Mouse (Mus musculus): ENCODE measurements around the gene AC140267.1.

Gene AC140267.1

DNA sequence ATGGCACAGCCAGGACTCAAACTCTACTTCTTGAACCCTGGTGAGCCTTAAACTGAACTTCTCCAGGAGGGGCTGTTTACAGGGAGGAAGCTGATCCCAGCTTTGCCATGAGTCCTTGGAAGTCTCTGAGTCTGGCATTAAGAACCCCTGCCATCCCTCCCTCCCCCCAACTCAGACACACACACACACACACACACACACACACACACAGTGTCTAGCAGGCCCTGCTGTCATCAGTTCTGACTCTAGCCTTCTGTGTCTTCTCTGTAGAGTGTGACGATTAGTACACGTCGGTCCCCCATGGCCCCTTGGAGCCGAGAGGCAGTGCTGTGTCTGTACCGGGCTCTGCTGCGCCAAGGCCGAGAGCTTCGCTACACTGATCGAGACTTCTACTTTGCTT is at the start of gene AC140267.1:
TSS of gene AC140267.1 (plus strand) at position 301 of the 400 bp plus-strand sequence.
- peaks cover 49% of the 10 kb centered on the region for H3K36me3 ChIP-seq (ENCODE audit: insufficient read depth, low read length)
- TF ChIP-seq POU5F1 (IDR thresholded peaks at IDR 0.05; ENCODE audit: borderline replicate concordance, low read length) (no peak), CTCF (conservative IDR thresholded peaks at IDR 0.05; ENCODE audit: low read length) (no peak), NANOG (IDR thresholded peaks at IDR 0.05; ENCODE audit: borderline replicate concordance, low read length) (no peak)
- peaks cover 58% of the 10 kb centered on the region for H3K4me1 ChIP-seq (replicated peaks; ENCODE audit: low read depth, low read length)
- H3K27me3 ChIP-seq (ENCODE audit: insufficient read depth, low read length): no peaks in the 10 kb centered on the region
- no peaks in the 10 kb centered on the region for H3K9me3 ChIP-seq (ENCODE audit: low read length)
- H3K4me3 ChIP-seq (replicated peaks; ENCODE audit: low read length): peak within 1 kb of the TSS; percentile 97

DNA sequence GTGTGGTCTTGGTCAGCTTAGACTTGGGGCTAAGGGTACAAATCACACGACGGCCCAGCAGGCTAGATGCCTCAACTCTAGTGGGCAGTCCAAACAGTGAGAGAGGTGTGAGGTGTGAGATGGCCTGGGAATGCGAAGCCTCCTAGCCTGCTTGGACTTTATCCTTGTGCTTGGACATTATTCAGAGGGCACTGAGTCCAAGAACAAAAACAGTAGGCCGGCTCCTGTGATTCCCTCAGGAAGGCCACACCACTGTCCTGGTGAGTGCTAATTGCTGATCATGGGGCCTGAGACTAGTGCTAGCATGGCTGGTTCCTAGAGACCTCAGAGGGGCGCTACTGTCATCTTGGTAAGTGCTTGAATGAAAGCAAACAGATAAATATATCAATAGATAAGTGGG is 46.7 kb upstream of the AC140267.1 start:
- TF ChIP-seq POU5F1 (IDR thresholded peaks at IDR 0.05; ENCODE audit: borderline replicate concordance, low read length) (no peak), CTCF (conservative IDR thresholded peaks at IDR 0.05; ENCODE audit: low read length) (no peak), NANOG (IDR thresholded peaks at IDR 0.05; ENCODE audit: borderline replicate concordance, low read length) (no peak)
- H3K4me1 ChIP-seq (replicated peaks; ENCODE audit: low read depth, low read length): peaks cover 45% of the 10 kb centered on the region

DNA sequence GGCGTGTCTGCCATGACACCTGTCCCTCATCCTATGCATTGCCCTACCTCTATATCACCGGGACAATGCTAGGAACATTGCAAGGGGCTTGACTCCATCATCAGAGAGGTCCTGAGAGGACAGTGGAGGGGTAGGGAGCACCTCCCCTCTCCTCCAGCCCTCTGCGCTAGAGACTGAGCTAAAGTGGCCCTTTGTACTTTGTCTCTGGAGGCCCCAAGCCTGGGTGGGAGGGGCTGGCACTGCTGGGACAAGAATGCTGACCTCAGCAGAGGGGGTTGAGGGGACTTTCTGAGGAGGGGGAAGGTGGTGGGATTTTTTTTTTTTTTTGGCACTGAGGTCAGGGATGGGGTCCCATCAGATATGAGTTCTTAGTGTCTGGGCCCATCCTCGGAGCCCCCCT is 45.6 kb upstream of the AC140267.1 start:
- Histone ChIP-seq H3K9me3 (ENCODE audit: low read length) (no peaks in the 10 kb centered on the region), H3K4me1 (replicated peaks; ENCODE audit: low read depth, low read length) (peaks cover 49% of the 10 kb centered on the region), H3K4me3 (replicated peaks; ENCODE audit: low read length) (no peak overlapping the region), H3K27me3 (ENCODE audit: insufficient read depth, low read length) (no peaks in the 10 kb centered on the region), H3K36me3 (ENCODE audit: insufficient read depth, low read length) (no peaks in the 10 kb centered on the region)
- TF ChIP-seq POU5F1 (IDR thresholded peaks at IDR 0.05; ENCODE audit: borderline replicate concordance, low read length) (no peak), CTCF (conservative IDR thresholded peaks at IDR 0.05; ENCODE audit: low read length) (no peak), NANOG (IDR thresholded peaks at IDR 0.05; ENCODE audit: borderline replicate concordance, low read length) (no peak)

More for the DNA sequence above, 46.7 kb upstream of the AC140267.1 start:
- Histone ChIP-seq H3K4me3 (replicated peaks; ENCODE audit: low read length) (no peak overlapping the region), H3K27me3 (ENCODE audit: insufficient read depth, low read length) (no peaks in the 10 kb centered on the region), H3K36me3 (ENCODE audit: insufficient read depth, low read length) (no peaks in the 10 kb centered on the region), H3K9me3 (ENCODE audit: low read length) (no peaks in the 10 kb centered on the region)

DNA sequence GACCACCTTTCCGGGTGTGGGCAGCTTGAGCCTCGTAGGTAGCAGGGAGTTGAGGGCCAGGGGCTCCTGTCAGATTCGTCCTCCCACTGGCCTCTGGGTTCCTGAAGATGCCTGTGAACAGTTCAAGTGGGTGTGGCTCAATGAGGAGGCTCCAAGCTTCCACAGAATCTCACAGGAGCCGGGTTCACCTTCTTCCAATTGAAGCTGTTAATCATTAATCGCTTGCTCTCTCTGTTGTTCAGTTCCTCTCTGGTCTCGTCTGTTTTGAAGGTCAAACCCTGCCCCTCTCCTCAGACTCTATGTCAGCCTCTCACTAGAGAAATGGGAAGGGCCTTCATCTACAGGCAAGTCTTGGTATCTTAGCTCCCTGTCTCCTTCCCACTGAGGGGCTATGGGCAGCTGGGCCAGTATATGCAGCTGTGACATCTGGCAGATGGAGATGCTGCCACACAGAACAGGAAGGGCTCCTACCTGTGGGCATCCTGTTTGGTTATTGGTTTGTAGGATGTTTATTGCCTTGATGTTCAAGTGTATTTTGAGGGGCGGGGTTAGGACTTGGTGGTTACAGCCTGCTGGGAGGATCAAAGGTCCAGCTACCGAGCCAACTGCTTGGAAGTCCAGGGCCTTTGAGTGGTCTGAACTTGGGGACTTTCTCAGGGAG is 43.9 kb upstream of the AC140267.1 start:
- H3K4me3 ChIP-seq (replicated peaks; ENCODE audit: low read length): no peak overlapping the region
- peaks cover 4% of the 10 kb centered on the region; the same call in 1 of the 2 replicates for H3K9me3 ChIP-seq (ENCODE audit: low read length)
- H3K4me1 ChIP-seq (replicated peaks; ENCODE audit: low read depth, low read length): peaks cover 59% of the 10 kb centered on the region
- no peaks in the 10 kb centered on the region for H3K36me3 ChIP-seq (ENCODE audit: insufficient read depth, low read length)
- TF ChIP-seq NANOG (IDR thresholded peaks at IDR 0.05; ENCODE audit: borderline replicate concordance, low read length) (no peak), CTCF (conservative IDR thresholded peaks at IDR 0.05; ENCODE audit: low read length) (no peak), POU5F1 (IDR thresholded peaks at IDR 0.05; ENCODE audit: borderline replicate concordance, low read length) (no peak)
- no peaks in the 10 kb centered on the region for H3K27me3 ChIP-seq (ENCODE audit: insufficient read depth, low read length)

DNA sequence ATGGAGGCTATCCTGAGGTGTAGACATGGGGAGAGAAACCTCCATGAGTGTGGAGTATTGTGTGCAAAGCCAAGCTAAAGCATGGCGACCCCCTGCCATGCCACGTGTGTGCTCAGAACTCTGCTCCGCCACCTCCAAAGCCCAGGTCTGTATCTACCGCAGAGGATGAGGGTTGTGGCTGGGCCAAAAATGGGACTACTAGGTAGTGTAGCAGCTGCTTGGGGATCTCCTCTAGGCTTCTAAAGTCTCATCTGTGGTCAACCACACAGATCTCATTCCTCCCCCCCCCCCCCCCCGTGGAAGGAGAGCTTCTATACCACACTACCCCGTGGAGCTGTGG is 43.4 kb upstream of the AC140267.1 start:
- Histone ChIP-seq H3K27me3 (ENCODE audit: insufficient read depth, low read length) (no peaks in the 10 kb centered on the region), H3K4me1 (replicated peaks; ENCODE audit: low read depth, low read length) (peaks cover 59% of the 10 kb centered on the region), H3K36me3 (ENCODE audit: insufficient read depth, low read length) (no peaks in the 10 kb centered on the region), H3K9me3 (ENCODE audit: low read length) (peaks cover 5% of the 10 kb centered on the region; the same call in 1 of the 2 replicates), H3K4me3 (replicated peaks; ENCODE audit: low read length) (no peak overlapping the region)
- TF ChIP-seq CTCF (conservative IDR thresholded peaks at IDR 0.05; ENCODE audit: low read length): no peak
- no peak for TF ChIP-seq NANOG (IDR thresholded peaks at IDR 0.05; ENCODE audit: borderline replicate concordance, low read length)
- no peak for TF ChIP-seq POU5F1 (IDR thresholded peaks at IDR 0.05; ENCODE audit: borderline replicate concordance, low read length)

DNA sequence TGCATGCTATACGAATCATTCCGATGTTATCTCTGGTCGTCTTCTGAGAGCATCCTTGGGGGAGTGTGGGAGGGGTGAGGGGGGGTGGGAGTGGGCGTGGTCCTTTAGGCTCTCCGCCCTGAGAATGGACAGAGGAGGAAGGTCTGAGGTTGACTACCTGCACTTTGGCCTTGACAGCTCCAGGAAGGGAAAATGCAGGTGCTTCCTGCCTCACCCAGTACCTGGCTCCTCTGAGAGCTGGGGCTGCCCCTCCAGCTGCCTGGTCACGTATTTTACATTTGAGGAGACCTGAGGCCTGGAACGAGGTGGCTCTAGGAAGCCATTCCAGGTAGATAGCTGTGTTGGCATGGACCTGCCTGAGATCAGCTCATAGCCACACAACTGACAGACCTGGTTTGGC is 42.8 kb upstream of the AC140267.1 start:
- H3K4me1 ChIP-seq (replicated peaks; ENCODE audit: low read depth, low read length): peaks cover 59% of the 10 kb centered on the region
- no peaks in the 10 kb centered on the region for H3K36me3 ChIP-seq (ENCODE audit: insufficient read depth, low read length)
- no peak overlapping the region for H3K4me3 ChIP-seq (replicated peaks; ENCODE audit: low read length)
- TF ChIP-seq POU5F1 (IDR thresholded peaks at IDR 0.05; ENCODE audit: borderline replicate concordance, low read length) (no peak), NANOG (IDR thresholded peaks at IDR 0.05; ENCODE audit: borderline replicate concordance, low read length) (no peak), CTCF (conservative IDR thresholded peaks at IDR 0.05; ENCODE audit: low read length) (no peak)
- no peaks in the 10 kb centered on the region for H3K27me3 ChIP-seq (ENCODE audit: insufficient read depth, low read length)
- peaks cover 5% of the 10 kb centered on the region; the same call in 1 of the 2 replicates for H3K9me3 ChIP-seq (ENCODE audit: low read length)

DNA sequence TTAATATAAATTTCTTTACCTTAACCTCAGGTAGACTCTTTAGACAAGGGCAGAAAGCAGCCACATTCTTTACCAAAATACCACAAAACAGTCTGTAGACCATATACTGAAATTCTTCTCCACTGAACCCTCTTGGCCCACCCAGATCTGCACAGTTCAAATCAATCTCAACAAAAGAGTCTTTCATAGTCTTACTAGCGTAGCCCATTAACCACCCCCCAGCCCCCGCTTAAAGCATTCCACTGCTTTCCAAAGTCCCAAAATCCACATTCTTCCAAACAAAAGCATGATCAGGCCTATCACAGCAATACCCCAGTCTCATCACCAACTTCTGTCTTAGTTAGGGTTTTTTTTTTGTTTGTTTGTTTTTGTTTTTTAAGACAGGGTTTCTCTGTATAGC is 36.1 kb upstream of the AC140267.1 start:
- TF ChIP-seq CTCF (conservative IDR thresholded peaks at IDR 0.05; ENCODE audit: low read length) (no peak), NANOG (IDR thresholded peaks at IDR 0.05; ENCODE audit: borderline replicate concordance, low read length) (no peak), POU5F1 (IDR thresholded peaks at IDR 0.05; ENCODE audit: borderline replicate concordance, low read length) (no peak)
- Histone ChIP-seq H3K36me3 (ENCODE audit: insufficient read depth, low read length) (no peaks in the 10 kb centered on the region), H3K27me3 (ENCODE audit: insufficient read depth, low read length) (no peaks in the 10 kb centered on the region), H3K4me3 (replicated peaks; ENCODE audit: low read length) (no peak overlapping the region), H3K9me3 (ENCODE audit: low read length) (peaks cover 5% of the 10 kb centered on the region; the same call in 1 of the 2 replicates), H3K4me1 (replicated peaks; ENCODE audit: low read depth, low read length) (peaks cover 33% of the 10 kb centered on the region)

DNA sequence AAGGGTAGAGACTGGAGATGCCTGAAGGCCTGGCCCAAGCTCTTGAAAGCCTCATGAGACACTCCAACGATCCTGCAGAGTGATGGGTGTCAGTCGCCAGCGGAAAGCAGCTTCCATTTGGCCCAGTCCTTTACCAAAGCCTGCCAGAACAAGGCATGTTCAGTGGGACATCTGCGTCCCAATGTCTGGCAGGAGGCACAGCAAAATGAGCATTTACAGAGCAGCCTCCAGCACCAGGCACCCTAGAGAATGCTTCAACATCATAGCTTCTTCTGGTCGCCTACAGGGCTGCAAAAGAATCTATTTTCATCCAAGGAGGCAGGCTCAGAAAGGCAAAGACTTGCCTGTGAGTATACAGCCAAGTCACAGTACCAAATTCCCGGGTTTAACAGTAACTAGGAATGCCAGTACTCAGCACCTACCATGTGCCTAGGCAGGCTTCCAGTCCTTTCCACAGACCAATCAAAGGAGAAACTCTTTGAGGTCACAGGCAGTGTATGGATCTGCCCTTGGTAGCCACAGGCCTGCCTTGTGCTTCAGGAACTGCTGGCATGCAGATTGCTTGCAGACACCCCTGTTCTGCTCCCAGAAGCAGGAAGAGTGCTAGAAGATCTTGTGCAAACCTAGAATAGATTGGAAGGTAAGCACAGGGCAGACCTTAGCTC is 33.4 kb upstream of the AC140267.1 start:
- TF ChIP-seq CTCF (conservative IDR thresholded peaks at IDR 0.05; ENCODE audit: low read length) (no peak), POU5F1 (IDR thresholded peaks at IDR 0.05; ENCODE audit: borderline replicate concordance, low read length) (no peak), NANOG (IDR thresholded peaks at IDR 0.05; ENCODE audit: borderline replicate concordance, low read length) (no peak)
- H3K4me1 ChIP-seq (replicated peaks; ENCODE audit: low read depth, low read length): peaks cover 31% of the 10 kb centered on the region
- no peaks in the 10 kb centered on the region for H3K9me3 ChIP-seq (ENCODE audit: low read length)

More for the DNA sequence above, 33.4 kb upstream of the AC140267.1 start:
- H3K27me3 ChIP-seq (ENCODE audit: insufficient read depth, low read length): no peaks in the 10 kb centered on the region
- H3K4me3 ChIP-seq (replicated peaks; ENCODE audit: low read length): no peak overlapping the region
- H3K36me3 ChIP-seq (ENCODE audit: insufficient read depth, low read length): no peaks in the 10 kb centered on the region

Measured in E14TG2a.4 (cell line).